Mouse (Mus musculus) midbrain, embryonic 15.5 days (tissue): Measurements from ENCODE around the gene Zmpste24. TPM values are rescaled to one million over a fixed set of nuclear protein-coding genes. Genes with fewer than 3 reads are reported as not detected.

Experiments
- ATAC-seq: fragments of 200-750 bp; cut with Nextera tagmentation; replicated peaks from 2 replicates; pipeline ENCODE4 v1.8.0; 2017; ENCODE audit warnings: moderate TSS enrichment
- H3K27ac ChIP-seq: fragments of 300-500 bp; sonication (generic); 2 replicates; pipeline ENCODE4 v1.5.1; 2015; ENCODE audit warnings: mild to moderate bottlenecking, inconsistent platforms
- H3K27me3 ChIP-seq: fragments of 300-500 bp; sonication (generic); replicated peaks from 2 replicates; pipeline ENCODE4 v1.6.1; 2015; ENCODE audit warnings: inconsistent platforms
- H3K36me3 ChIP-seq: fragments of 300-500 bp; sonication (generic); replicated peaks from 2 replicates; pipeline ENCODE4 v1.6.1; 2015; ENCODE audit warnings: inconsistent platforms
- H3K4me1 ChIP-seq: fragments of 300-500 bp; sonication (generic); 2 replicates; pipeline ENCODE4 v1.6.1; 2015; ENCODE audit warnings: inconsistent platforms
- H3K4me2 ChIP-seq: fragments of 300-500 bp; sonication (generic); 2 replicates; pipeline ENCODE4 v1.6.1; 2015; ENCODE audit warnings: inconsistent platforms, mild to moderate bottlenecking, moderate library complexity
- H3K4me3 ChIP-seq: fragments of 300-500 bp; sonication (generic); 2 replicates; pipeline ENCODE4 v1.5.1; 2015; ENCODE audit warnings: mild to moderate bottlenecking, inconsistent platforms
- H3K9ac ChIP-seq: fragments of 300-500 bp; sonication (generic); 2 replicates; pipeline ENCODE4 v1.6.1; 2015; ENCODE audit warnings: mild to moderate bottlenecking, inconsistent platforms
- H3K9me3 ChIP-seq: fragments of 300-500 bp; sonication (generic); 2 replicates; pipeline ENCODE4 v1.6.1; 2016; ENCODE audit warnings: inconsistent platforms
- WGBS: fragments of 180-500 bp; shearing (Covaris S2); methylation state at CpG from one replicate; pipeline ENCODE4 v1.1.7; 2015; ENCODE audit warnings: mixed read lengths; 5-methylcytosine and 5-hydroxymethylcytosine counted together
- polyA plus RNA-seq: library from polyadenylated mRNA; unstranded; fragments of >200 nt; fragmentation: Nextera tagmentation; extraction: Ambion mirVana; gene quantifications from 2 replicates; pipeline ENCODE4 v1.2.1, GENCODE M21; 2015

The Zmpste24 gene
- polyA plus RNA-seq, 1 experiment from 2014 or later = 22.5 TPM

DNA sequence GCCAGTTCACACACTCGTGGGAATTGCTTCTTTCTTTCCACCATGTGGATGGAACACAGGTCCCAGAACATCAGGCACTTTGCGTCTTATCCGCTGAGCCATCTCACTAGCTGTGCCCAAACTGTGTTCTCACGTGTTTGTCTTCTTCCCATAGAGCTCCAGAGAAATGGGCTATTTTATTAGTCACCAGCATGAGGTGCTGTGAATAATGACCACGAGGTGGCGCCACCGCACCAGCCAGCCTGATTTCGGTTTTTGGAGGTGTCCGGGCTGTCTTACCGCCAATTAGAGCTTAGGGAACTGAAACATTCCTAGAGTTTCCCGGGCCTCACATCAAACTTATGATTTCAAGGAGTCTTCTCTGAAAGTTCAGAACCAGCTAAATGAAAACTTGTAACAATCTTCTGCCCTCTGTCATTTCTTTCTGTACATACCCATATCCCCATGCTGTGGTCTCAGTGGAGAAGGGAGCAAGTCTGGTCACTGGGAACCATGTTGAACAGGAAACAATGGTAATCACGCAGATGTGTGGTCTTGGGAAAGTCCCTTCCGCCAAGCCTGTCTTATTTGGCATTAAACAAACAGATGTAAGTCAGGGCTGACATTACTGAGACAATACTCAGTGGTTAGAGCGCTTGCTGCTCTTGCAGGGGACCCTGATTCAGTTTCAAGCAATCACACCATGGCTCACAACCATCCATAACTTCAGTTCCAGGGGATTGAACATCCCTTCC lies 69.2 kb downstream of the Zmpste24 start:
- 25% methylated on average over 14 of the region's 14 CpGs for WGBS
- Histone ChIP-seq H3K4me3 (no peak overlapping the region), H3K27ac (no peak overlapping the region), H3K4me2 (no peak overlapping the region), H3K4me1 (no peaks in the 10 kb centered on the region), H3K36me3 (no peaks in the 10 kb centered on the region), H3K27me3 (no peaks in the 10 kb centered on the region), H3K9me3 (no peaks in the 10 kb centered on the region), H3K9ac (no peak overlapping the region)
- ATAC-seq = no peak

GRCm38 (mm10) chr4:121028146-121028545 lies 69.9 kb downstream of the Zmpste24 start:
- no peaks in the 10 kb centered on the region for H3K36me3 ChIP-seq
- WGBS = 86% methylated on average over 1 of the region's 1 CpGs
- no peak overlapping the region for H3K4me2 ChIP-seq
- no peaks in the 10 kb centered on the region for H3K4me1 ChIP-seq
- no peak overlapping the region for H3K9ac ChIP-seq
- no peak overlapping the region for H3K4me3 ChIP-seq
- no peaks in the 10 kb centered on the region for H3K9me3 ChIP-seq
- H3K27me3 ChIP-seq = no peaks in the 10 kb centered on the region
- no peak overlapping the region for H3K27ac ChIP-seq
- no peak for ATAC-seq

GRCm38 (mm10) chr4:121025681-121026080 lies 72.4 kb downstream of the Zmpste24 start:
- Histone ChIP-seq H3K36me3 (no peaks in the 10 kb centered on the region), H3K4me2 (no peak overlapping the region), H3K27ac (no peak overlapping the region), H3K4me1 (no peaks in the 10 kb centered on the region), H3K9ac (no peak overlapping the region), H3K4me3 (no peak overlapping the region), H3K27me3 (no peaks in the 10 kb centered on the region), H3K9me3 (no peaks in the 10 kb centered on the region)
- WGBS = 66% methylated on average over 2 of the region's 2 CpGs
- no peak for ATAC-seq

GRCm38 (mm10) chr4:121023941-121024340 lies 74.1 kb downstream of the Zmpste24 start:
- 92% methylated on average over 2 of the region's 2 CpGs for WGBS

DNA sequence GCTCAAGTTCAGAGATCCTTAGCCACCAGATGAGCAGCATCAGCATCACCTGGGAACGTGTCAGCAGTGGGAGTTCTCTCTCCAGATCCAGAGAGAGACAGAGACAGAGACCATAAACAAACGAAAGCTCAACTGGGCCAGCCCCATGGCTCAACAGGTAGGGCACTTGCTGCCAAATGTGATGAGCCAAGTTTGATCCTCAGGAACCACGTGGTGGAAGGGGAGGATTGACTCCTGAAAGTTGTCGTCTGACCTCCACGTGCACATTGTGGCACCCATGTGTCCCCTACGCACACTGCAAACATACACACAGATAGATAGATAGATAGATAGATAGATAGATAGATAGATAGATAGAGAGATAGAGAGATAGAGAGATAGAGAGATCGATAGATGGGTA lies 74.6 kb downstream of the Zmpste24 start:
- WGBS = 81% methylated on average over 7 of the region's 7 CpGs
- no peaks in the 10 kb centered on the region for H3K36me3 ChIP-seq
- no peak overlapping the region for H3K9ac ChIP-seq
- H3K27me3 ChIP-seq = no peaks in the 10 kb centered on the region
- H3K4me3 ChIP-seq = no peak overlapping the region
- H3K4me2 ChIP-seq = no peak overlapping the region
- H3K4me1 ChIP-seq = no peaks in the 10 kb centered on the region
- ATAC-seq = no peak
- H3K27ac ChIP-seq = no peak overlapping the region
- no peaks in the 10 kb centered on the region for H3K9me3 ChIP-seq

More at GRCm38 (mm10) chr4:121023941-121024340, 74.1 kb downstream of the Zmpste24 start:
- Histone ChIP-seq H3K4me1 (no peaks in the 10 kb centered on the region), H3K27ac (no peak overlapping the region), H3K9ac (no peak overlapping the region), H3K36me3 (no peaks in the 10 kb centered on the region), H3K9me3 (no peaks in the 10 kb centered on the region), H3K27me3 (no peaks in the 10 kb centered on the region), H3K4me2 (no peak overlapping the region), H3K4me3 (no peak overlapping the region)
- ATAC-seq = no peak

- no peak overlapping the region for H3K4me3 ChIP-seq
- no peak overlapping the region for H3K4me2 ChIP-seq
- no peaks in the 10 kb centered on the region for H3K27me3 ChIP-seq
- H3K9ac ChIP-seq = no peak overlapping the region
- no peaks in the 10 kb centered on the region for H3K36me3 ChIP-seq
- no peak for ATAC-seq
- H3K9me3 ChIP-seq = no peaks in the 10 kb centered on the region
- no peak overlapping the region for H3K27ac ChIP-seq
- H3K4me1 ChIP-seq = no peaks in the 10 kb centered on the region
Observed at GRCm38 (mm10) chr4:121021911-121022310, 76.1 kb downstream of the Zmpste24 start.

DNA sequence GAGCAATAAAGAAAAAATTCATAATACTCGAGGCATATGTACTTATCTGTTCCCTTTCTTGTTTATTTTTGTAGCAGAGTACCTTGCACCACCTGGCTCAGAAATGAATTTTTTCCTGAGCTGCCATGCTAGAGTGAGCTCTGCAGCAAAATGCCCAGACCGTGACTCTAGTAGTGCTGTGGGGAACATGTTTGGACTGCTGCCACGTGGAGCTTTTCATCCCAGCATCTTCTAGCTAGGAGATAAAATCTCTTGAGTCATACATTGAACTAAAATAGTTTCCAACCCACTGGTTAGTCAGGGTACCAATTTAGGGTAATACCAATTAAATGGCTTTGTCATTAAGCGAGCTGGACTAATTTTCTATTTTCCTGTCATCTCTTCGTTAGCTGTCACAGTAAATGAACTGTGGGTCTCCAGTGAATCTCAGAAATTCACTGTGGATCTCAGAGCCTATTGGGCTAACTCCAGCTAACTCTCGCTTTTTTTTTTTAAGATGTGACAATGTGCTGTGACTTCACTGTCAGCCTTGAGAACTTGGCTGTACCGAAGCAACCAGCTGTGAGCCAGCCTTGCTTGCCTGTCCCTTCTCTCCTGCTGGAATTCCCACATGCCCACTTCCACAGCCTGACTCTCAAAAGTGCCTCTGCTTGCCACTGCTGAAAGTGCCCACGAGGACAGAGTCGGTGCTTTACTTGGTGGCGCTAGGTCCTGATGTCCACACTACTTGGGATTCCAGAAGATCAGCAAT lies 77.8 kb downstream of the Zmpste24 start:
- Histone ChIP-seq H3K9me3 (no peaks in the 10 kb centered on the region), H3K27ac (no peak overlapping the region), H3K36me3 (no peaks in the 10 kb centered on the region), H3K27me3 (no peaks in the 10 kb centered on the region), H3K4me1 (peaks cover 10% of the 10 kb centered on the region), H3K9ac (no peak overlapping the region), H3K4me3 (no peak overlapping the region), H3K4me2 (no peak overlapping the region)
- ATAC-seq = no peak
- 79% methylated on average over 10 of the region's 10 CpGs for WGBS

GRCm38 (mm10) chr4:121018250-121018649 lies 79.8 kb downstream of the Zmpste24 start:
- 86% methylated on average over 3 of the region's 3 CpGs for WGBS
- no peaks in the 10 kb centered on the region for H3K9me3 ChIP-seq
- no peak for ATAC-seq
- no peak overlapping the region for H3K27ac ChIP-seq
- no peak overlapping the region for H3K4me2 ChIP-seq
- H3K9ac ChIP-seq = no peak overlapping the region
- H3K4me3 ChIP-seq = no peak overlapping the region
- no peaks in the 10 kb centered on the region for H3K27me3 ChIP-seq
- no peaks in the 10 kb centered on the region for H3K36me3 ChIP-seq
- H3K4me1 ChIP-seq = peaks cover 22% of the 10 kb centered on the region

DNA sequence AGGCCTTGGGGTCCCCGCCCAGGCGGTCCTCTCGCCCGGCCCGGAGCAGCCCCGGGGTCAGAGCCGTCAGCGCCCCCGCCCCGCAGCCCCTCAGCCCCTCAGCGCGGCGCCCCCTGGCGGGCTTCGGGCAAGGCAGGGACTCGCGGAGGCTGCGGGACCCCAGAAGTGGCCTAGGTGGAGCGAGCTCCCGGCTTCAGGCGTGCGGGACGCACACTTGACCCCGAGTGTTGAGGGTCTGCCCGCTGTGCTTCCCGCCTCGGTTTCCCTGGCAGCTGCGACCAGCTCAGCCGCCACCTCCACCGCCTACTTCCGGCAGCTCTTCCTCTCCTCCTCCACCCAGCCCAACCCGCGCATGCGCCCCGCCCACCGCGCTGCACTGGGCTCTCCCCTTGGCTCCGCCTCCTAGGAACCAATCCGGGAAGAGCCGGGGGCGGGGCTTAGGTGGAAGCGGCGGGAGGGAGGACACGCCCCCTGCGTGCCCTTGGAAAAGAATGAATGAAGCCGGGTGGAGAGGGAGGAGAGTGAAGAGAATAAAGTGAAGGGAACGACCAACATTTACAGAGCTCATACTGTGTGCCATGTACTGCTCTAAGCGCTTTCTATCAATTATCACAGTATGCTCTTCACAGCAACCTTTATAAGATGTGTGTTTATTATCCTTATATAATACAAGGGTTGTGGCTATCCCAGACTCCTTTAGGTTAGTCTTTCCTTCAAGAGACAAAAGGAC lies 80.9 kb downstream of the Zmpste24 start, which contains the start of gene Smap2:
Gene Smap2, minus strand, starts transcription at position 320 of the 730 bp plus-strand sequence.
- no peaks in the 10 kb centered on the region for H3K36me3 ChIP-seq
- peaks cover 22% of the 10 kb centered on the region for H3K4me1 ChIP-seq
- ATAC-seq = peak; percentile 97
- no peaks in the 10 kb centered on the region for H3K9me3 ChIP-seq
- H3K9ac ChIP-seq = peak within 1 kb of the TSS; percentile 82
- H3K4me3 ChIP-seq = peak within 1 kb of the TSS; percentile 98
- WGBS = 0% methylated on average over 48 of the region's 48 CpGs
- H3K4me2 ChIP-seq = peak within 1 kb of the TSS; percentile 81
- peak within 1 kb of the TSS; percentile 81 for H3K27ac ChIP-seq
- no peaks in the 10 kb centered on the region for H3K27me3 ChIP-seq

DNA sequence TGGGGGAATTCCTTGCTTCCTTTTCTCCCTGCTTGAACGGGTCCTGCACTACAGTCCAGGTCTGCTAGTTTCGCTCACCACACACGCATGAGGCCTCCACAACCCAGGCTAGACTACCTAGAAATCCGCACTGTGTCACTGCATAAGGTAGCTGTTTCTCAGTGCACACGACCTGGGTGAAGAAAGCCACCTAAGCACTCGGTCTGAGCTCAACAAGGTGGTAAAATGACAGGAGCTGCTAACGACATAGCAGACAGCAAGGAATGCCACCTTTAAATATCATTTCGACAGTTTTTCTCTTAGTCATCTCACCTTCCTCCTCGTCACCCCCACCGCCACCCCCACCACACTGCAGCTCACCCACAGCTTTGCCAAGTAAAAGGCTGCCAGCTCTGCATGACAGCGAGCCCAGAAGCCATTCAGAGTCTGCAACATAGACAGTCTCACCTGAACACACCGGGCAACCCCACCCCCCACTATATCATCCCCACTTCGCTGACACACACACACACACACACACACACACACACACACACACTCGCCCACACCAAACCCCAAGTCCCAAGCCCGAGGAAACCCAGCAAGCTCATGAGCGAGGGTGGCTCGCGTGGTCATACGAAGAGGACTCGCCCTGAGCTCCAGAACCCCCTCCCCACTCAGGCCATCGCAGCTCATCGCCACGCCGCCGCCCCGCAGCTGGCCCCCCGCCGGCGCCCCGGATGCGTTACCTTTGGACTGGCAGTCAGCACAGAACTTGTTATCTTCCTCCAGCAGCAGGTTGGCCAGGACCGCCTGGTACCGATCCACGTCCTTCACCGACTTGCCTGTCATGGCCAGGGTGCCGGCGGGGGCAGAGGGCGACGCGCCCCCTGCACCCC lies 81.8 kb downstream of the Zmpste24 start:
- H3K9me3 ChIP-seq = no peaks in the 10 kb centered on the region
- 7% methylated on average over 37 of the region's 40 CpGs for WGBS
- H3K27ac ChIP-seq = peak overlapping the region; percentile 81
- peak overlapping the region; percentile 81 for H3K4me2 ChIP-seq
- no peaks in the 10 kb centered on the region for H3K36me3 ChIP-seq
- H3K4me1 ChIP-seq = peaks cover 22% of the 10 kb centered on the region
- H3K4me3 ChIP-seq = peak overlapping the region; percentile 98
- H3K27me3 ChIP-seq = no peaks in the 10 kb centered on the region
- peak; percentile 58 for ATAC-seq
- H3K9ac ChIP-seq = peak overlapping the region; percentile 82

GRCm38 (mm10) chr4:121015268-121015659 lies 82.8 kb downstream of the Zmpste24 start:
- peak overlapping the region; percentile 81 for H3K4me2 ChIP-seq
- ATAC-seq = no peak
- H3K4me1 ChIP-seq = peaks cover 26% of the 10 kb centered on the region
- WGBS = 82% methylated on average over 7 of the region's 7 CpGs
- no peak overlapping the region for H3K27ac ChIP-seq
- no peaks in the 10 kb centered on the region for H3K9me3 ChIP-seq
- H3K4me3 ChIP-seq = peak overlapping the region; percentile 98
- H3K27me3 ChIP-seq = no peaks in the 10 kb centered on the region
- H3K9ac ChIP-seq = no peak overlapping the region
- H3K36me3 ChIP-seq = no peaks in the 10 kb centered on the region
